Mouse (Mus musculus) cerebellum, adult 2 months (tissue): ENCODE results near the gene Ube3b.

ENCODE experiments used
- CTCF ChIP-seq: fragments of 200-500 bp; IDR thresholded peaks from 2 replicates; pipeline ENCODE4 v1.5.1; 2011; ENCODE audit warnings: low read depth, mild to moderate bottlenecking, control low read depth, low read length, moderate library complexity, borderline replicate concordance; ENCODE audit not compliant: insufficient read depth
- POLR2A ChIP-seq: fragments of 200-500 bp; IDR thresholded peaks from 2 replicates; pipeline ENCODE4 v1.6.1; 2011; ENCODE audit warnings: low read length, control low read depth, borderline replicate concordance; ENCODE audit not compliant: insufficient read depth

DNA sequence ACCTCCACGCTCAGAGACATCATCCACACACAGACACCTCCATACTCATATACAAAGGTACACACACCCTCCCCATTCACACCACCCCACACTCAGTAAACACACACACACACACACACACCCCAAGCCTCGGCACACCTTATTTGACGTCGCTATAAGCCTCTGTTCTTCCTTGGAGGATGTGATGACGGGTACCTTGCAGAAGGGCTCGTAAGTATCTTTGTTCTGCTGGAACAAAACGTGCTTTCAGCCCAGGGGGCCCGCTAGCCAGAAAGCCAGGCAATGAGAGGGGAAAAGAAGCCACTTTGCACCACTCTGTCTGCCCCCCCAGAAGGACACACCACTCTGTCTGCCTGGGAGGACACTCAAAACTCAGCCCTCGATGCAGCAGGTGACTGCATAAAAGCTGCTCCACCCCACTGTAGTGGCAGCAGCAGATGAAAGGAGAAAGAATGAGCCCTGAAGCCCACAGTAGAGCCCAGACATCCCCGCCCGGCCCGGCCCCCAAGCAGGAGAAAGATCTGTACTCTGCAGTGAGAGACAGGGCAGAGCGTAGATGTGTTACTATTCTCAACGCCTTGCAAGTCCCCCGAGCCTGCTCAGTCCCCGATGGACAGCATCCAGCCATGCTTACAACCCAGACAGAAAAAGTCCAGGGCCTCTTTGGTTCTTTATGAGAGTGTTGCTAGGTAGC is 11.5 kb upstream of the Ube3b start:
- TF ChIP-seq CTCF (no peak), POLR2A (no peak)
